ENCODE assay signal across 9 mouse cellular contexts in the genomic region with DNA sequence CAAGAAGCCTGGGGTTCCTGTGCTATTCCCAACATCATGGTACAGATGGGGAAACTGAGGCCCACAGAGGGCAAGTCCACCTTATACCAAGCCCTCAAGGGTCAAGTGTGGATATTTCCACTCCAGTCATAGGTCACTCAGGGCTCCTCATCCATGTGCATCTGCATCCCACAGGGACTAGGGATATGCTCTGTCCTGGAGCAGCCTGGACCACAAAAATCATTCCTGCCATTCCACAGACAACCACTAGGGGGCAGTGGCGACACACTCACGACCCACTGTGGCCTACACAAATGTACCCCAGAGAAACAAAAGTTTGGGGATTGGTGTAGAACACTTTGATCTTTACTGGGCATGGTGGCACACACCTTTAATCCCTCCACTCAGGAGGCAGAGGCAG. TPM values are rescaled to one million over a fixed set of nuclear protein-coding genes. Genes with fewer than 3 reads are reported as not detected.
DNase-seq lines count a peak whose midpoint lies in the region; ATAC-seq and TF ChIP-seq lines count a peak whose summit lies in the region.
"Had no signal": no experiment of that assay in that cellular context is flagged by ENCODE, and none has a peak within 500 bp of the region (broad histone marks: within the 10 kb centered on the region; RNA-seq: fewer than 3 reads in every experiment).

No protein-coding gene starts in this region.

- 3% methylated on average over 2 of the region's 2 CpGs for WGBS in midbrain, embryonic 12.5 days
- 3% methylated on average over 2 of the region's 2 CpGs for WGBS in midbrain, embryonic 15.5 days
- WGBS in hindbrain, postnatal 0 days, result 5% methylated on average over 2 of the region's 2 CpGs
- WGBS in lung, adult 2 months, result 0% methylated on average over 2 of the region's 2 CpGs

- no peak overlapping the region for H3K4me3 ChIP-seq in midbrain, embryonic 12.5 days
- H3K4me3 ChIP-seq in midbrain, embryonic 15.5 days, result no peak overlapping the region
- no peak overlapping the region for H3K4me3 ChIP-seq in hindbrain, postnatal 0 days (ENCODE audit: low read length)
- H3K4me3 ChIP-seq in lung, adult 2 months (replicated peaks; ENCODE audit: extremely low read depth, low read depth, low read length), result no peak overlapping the region

- H3K9ac ChIP-seq in midbrain, embryonic 12.5 days (replicated peaks), result no peak overlapping the region
- H3K9ac ChIP-seq in midbrain, embryonic 15.5 days, result no peak overlapping the region
- no peak overlapping the region for H3K9ac ChIP-seq in hindbrain, postnatal 0 days (replicated peaks; ENCODE audit: low read length)

- no peaks in the 10 kb centered on the region for H3K9me3 ChIP-seq in midbrain, embryonic 12.5 days
- no peaks in the 10 kb centered on the region for H3K9me3 ChIP-seq in midbrain, embryonic 15.5 days
- no peaks in the 10 kb centered on the region for H3K9me3 ChIP-seq in hindbrain, postnatal 0 days (ENCODE audit: low read length)

- no peak overlapping the region for H3K4me2 ChIP-seq in midbrain, embryonic 12.5 days (replicated peaks)
- H3K4me2 ChIP-seq in midbrain, embryonic 15.5 days, result no peak overlapping the region
- no peak overlapping the region for H3K4me2 ChIP-seq in hindbrain, postnatal 0 days (ENCODE audit: low read depth, low read length)

- TF ChIP-seq POLR2A in lung, adult 2 months (IDR thresholded peaks at IDR 0.05; ENCODE audit: borderline replicate concordance, extremely low read depth, low read depth, low read length), result no peak

- H3K4me1 ChIP-seq in midbrain, embryonic 12.5 days, result no peaks in the 10 kb centered on the region
- H3K4me1 ChIP-seq in midbrain, embryonic 15.5 days, result no peaks in the 10 kb centered on the region
- H3K4me1 ChIP-seq in hindbrain, postnatal 0 days (ENCODE audit: insufficient read depth, low read length), result no peaks in the 10 kb centered on the region
- no peaks in the 10 kb centered on the region for H3K4me1 ChIP-seq in lung, adult 2 months (ENCODE audit: control insufficient read depth, insufficient read depth, low read length)

- 0 out of 2 replicates have a peak, but pooled peaks have one; percentile 4 for ATAC-seq in midbrain, embryonic 12.5 days (ENCODE audit: low FRiP score, low read depth)
- ATAC-seq in midbrain, embryonic 15.5 days (replicated peaks), result no peak
- no peak for ATAC-seq in hindbrain, postnatal 0 days

- DNase-seq in adrenal gland, adult (ENCODE audit: inconsistent age in 2 of 2, low spot score in 1 of 2), result peak; percentile 53 to 84
- DNase-seq in adrenal gland, adult 8-10 months, result no peak
- peak; percentile 80 to 83 for DNase-seq in cerebellum, postnatal 14 days
- no peak for DNase-seq in hindbrain, postnatal 0 days (ENCODE audit: low spot score)
- DNase-seq in lung, adult 2 months, result peak; percentile 55
- DNase-seq in right cerebral cortex, postnatal 4 days, result peak; percentile 53

- H3K36me3 ChIP-seq in midbrain, embryonic 12.5 days, result no peaks in the 10 kb centered on the region
- no peaks in the 10 kb centered on the region for H3K36me3 ChIP-seq in midbrain, embryonic 15.5 days (replicated peaks)
- no peaks in the 10 kb centered on the region for H3K36me3 ChIP-seq in hindbrain, postnatal 0 days (ENCODE audit: insufficient read depth, low read length)

- no peak overlapping the region for H3K27ac ChIP-seq in midbrain, embryonic 12.5 days (replicated peaks)
- no peak overlapping the region for H3K27ac ChIP-seq in midbrain, embryonic 15.5 days
- H3K27ac ChIP-seq in hindbrain, postnatal 0 days, result no peak overlapping the region

- peak; percentile 92 for TF ChIP-seq CTCF in hindbrain, postnatal 0 days (IDR thresholded peaks at IDR 0.05; ENCODE audit: low read depth)
- peak; percentile 96 for TF ChIP-seq CTCF in lung, adult 2 months (IDR thresholded peaks at IDR 0.05; ENCODE audit: insufficient read depth, low read length)

- H3K27me3 ChIP-seq in midbrain, embryonic 12.5 days, result no peaks in the 10 kb centered on the region
- H3K27me3 ChIP-seq in midbrain, embryonic 15.5 days (replicated peaks), result no peaks in the 10 kb centered on the region
- no peaks in the 10 kb centered on the region for H3K27me3 ChIP-seq in hindbrain, postnatal 0 days (ENCODE audit: insufficient read depth, low read length)

RNA-seq across cellular contexts. Expression of a gene that starts 13.4 kb away (rescaled TPM):
- not detected for total RNA-seq in adrenal gland, adult 8-10 months (2022)
- 1.1 and 3.9 TPM in 2 replicates for polyA plus RNA-seq in midbrain, embryonic 12.5 days (2016; fragmentation: Nextera tagmentation; extraction: Ambion mirVana)
- 0.71 and 6.6 TPM in 2 replicates for polyA plus RNA-seq in midbrain, embryonic 15.5 days (2015; fragmentation: Nextera tagmentation; extraction: Ambion mirVana)
- total RNA-seq in hindbrain, postnatal 0 days (2014; rRNA removed), result not detected in 2 replicates
- polyA plus RNA-seq in hindbrain, postnatal 0 days (2015; fragmentation: Nextera tagmentation; extraction: Ambion mirVana), result 2.4 and 3.0 TPM in 2 replicates
- polyA plus RNA-seq in lung, adult 2 months (2012; rRNA removed), result 0.37 TPM in 1 of 2 replicates, not detected in the other

RNA-seq across cellular contexts. Expression of a gene that starts 26.4 kb away (rescaled TPM):
- under 1 TPM in 1 of 4 experiments, not detected in 3; 0.22 TPM for total RNA-seq in adrenal gland, adult 8-10 months (2022)
- polyA plus RNA-seq in midbrain, embryonic 12.5 days (2016; fragmentation: Nextera tagmentation; extraction: Ambion mirVana), result not detected in 2 replicates
- polyA plus RNA-seq in midbrain, embryonic 15.5 days (2015; fragmentation: Nextera tagmentation; extraction: Ambion mirVana), result 0.29 TPM in 1 of 2 replicates, not detected in the other
- 0.04 and 0.16 TPM in 2 replicates for total RNA-seq in hindbrain, postnatal 0 days (2014; rRNA removed)
- polyA plus RNA-seq in hindbrain, postnatal 0 days (2015; fragmentation: Nextera tagmentation; extraction: Ambion mirVana), result 0.23 TPM in 1 of 2 replicates, not detected in the other
- 0.14 and 0.27 TPM in 2 replicates for polyA plus RNA-seq in lung, adult 2 months (2012; rRNA removed)
- total RNA-seq: heart, postnatal 14 days had no signal

RNA-seq across cellular contexts. Expression of a gene that starts 43.9 kb away (rescaled TPM):
- 100 to 1,000 TPM; 122 to 226 (median 188) TPM for total RNA-seq in adrenal gland, adult 8-10 months (2022)
- polyA plus RNA-seq in midbrain, embryonic 12.5 days (2016; fragmentation: Nextera tagmentation; extraction: Ambion mirVana), result 323 and 332 TPM in 2 replicates
- 216 and 237 TPM in 2 replicates for polyA plus RNA-seq in midbrain, embryonic 15.5 days (2015; fragmentation: Nextera tagmentation; extraction: Ambion mirVana)
- total RNA-seq in hindbrain, postnatal 0 days (2014; rRNA removed), result 205 and 207 TPM in 2 replicates
- 177 and 184 TPM in 2 replicates for polyA plus RNA-seq in hindbrain, postnatal 0 days (2015; fragmentation: Nextera tagmentation; extraction: Ambion mirVana)
- 67.6 and 81.1 TPM in 2 replicates for polyA plus RNA-seq in lung, adult 2 months (2012; rRNA removed)

Comparison
In these comparisons a context has a peak if more than half of its experiments do, and no peak if none do; other contexts are left out.
1. DNase-seq: peak in adrenal gland, adult (2 of 2), cerebellum, postnatal 14 days (2 of 2), lung, adult 2 months (single experiment) and right cerebral cortex, postnatal 4 days (single experiment); none in adrenal gland, adult 8-10 months (single experiment) and hindbrain, postnatal 0 days (single experiment).